Mouse (Mus musculus) left cerebral cortex, postnatal 14 days (tissue): ENCODE data around the gene Ceacam3. TPM values are rescaled to one million over a fixed set of nuclear protein-coding genes. Genes with fewer than 3 reads are reported as not detected.
"Not testable (repeated sequence)": the region's sequence is repeated elsewhere in the genome, so short reads cannot be mapped to it uniquely, and the experiment has no call there.

ENCODE experiments used
- DNase-seq, 2 experiments: peaks; one replicate each; pipeline ENCODE4 v3.0.0; 2021 to 2022; ENCODE audit warnings: low spot score in 2 of 2, mixed read lengths in 1 of 2
- intact Hi-C: fragments of 180-260 bp; cut with DNase I; formaldehyde crosslinking; loops from one replicate; pipeline ENCODE4 v1.15.1; 2025
- long read RNA-seq, 2 experiments: library from polyadenylated mRNA; stranded (forward); transcript quantifications; one replicate each; pipeline ENCODE4 v2.0.0; 2021
- total RNA-seq, 2 experiments: library from RNA; stranded (reverse); gene quantifications; 2 replicates each; pipeline ENCODE4 v1.2.3; 2021

The Ceacam3 gene
- not detected for total RNA-seq
- long read RNA-seq, experiment 1 = 0 reads
- long read RNA-seq, experiment 2 = 0 reads

GRCm38 (mm10) chr7:17149931-17150330, at the start of gene Ceacam3:
Gene Ceacam3 (plus strand): TSS chr7:17150282.
- intact Hi-C loops = no loop called here
- no peak for DNase-seq

- DNase-seq, intact Hi-C loops: not testable (repeated sequence)
Measured at GRCm38 (mm10) chr7:17101631-17102030, 48.5 kb upstream of the Ceacam3 start.

- intact Hi-C loops = no loop called here
- no peak for DNase-seq
Measured at GRCm38 (mm10) chr7:17135307-17135706, 14.8 kb upstream of the Ceacam3 start.

GRCm38 (mm10) chr7:17155634-17156033, 5.6 kb downstream of the Ceacam3 start:
- intact Hi-C loops = no loop called here
- peak in 1 of 2 experiments; percentile 3 for DNase-seq

- DNase-seq = no peak
- intact Hi-C loops = no loop called here
Measured at GRCm38 (mm10) chr7:17156885-17157677, 7.0 kb downstream of the Ceacam3 start.

- intact Hi-C loops = no loop called here
Measured at GRCm38 (mm10) chr7:17159011-17159410, 8.9 kb downstream of the Ceacam3 start.

GRCm38 (mm10) chr7:17171827-17172226, 21.7 kb downstream of the Ceacam3 start:
- intact Hi-C loops = no loop called here

More at GRCm38 (mm10) chr7:17159011-17159410, 8.9 kb downstream of the Ceacam3 start:
- DNase-seq = no peak

GRCm38 (mm10) chr7:17203177-17203576, 53.1 kb downstream of the Ceacam3 start, which contains the start of gene Psg29:
Gene Psg29 (plus strand): TSS chr7:17203477.
- intact Hi-C loops = no loop called here
- DNase-seq = no peak

More at GRCm38 (mm10) chr7:17171827-17172226, 21.7 kb downstream of the Ceacam3 start:
- no peak for DNase-seq

GRCm38 (mm10) chr7:17205530-17206184, 55.6 kb downstream of the Ceacam3 start:
- intact Hi-C loops = no loop called here
- DNase-seq = no peak

Other genes starting within 250 kb of the Ceacam3 start
- gene Ptgir, start 243.8 kb upstream of the Ceacam3 start, total RNA-seq = under 1 TPM in 1 of 2 experiments, not detected in 1; 0.11 TPM
- 1,000 to 10,000 TPM; 2,088 to 2,136 TPM for gene Calm3, start 226.2 kb upstream of the Ceacam3 start, total RNA-seq
- 100 to 1,000 TPM; 215 to 249 TPM for gene Pnmal2, start 205.6 kb upstream of the Ceacam3 start, total RNA-seq
- 10 to 100 TPM; 85.4 to 91.6 TPM for gene Pnmal1, start 190.6 kb upstream of the Ceacam3 start, total RNA-seq
- gene Gm42372, start 167.2 kb upstream of the Ceacam3 start, total RNA-seq = 10 to 100 TPM; 59.2 to 61.7 TPM
- gene Ccdc8, start 157.6 kb upstream of the Ceacam3 start, total RNA-seq = 1 to 10 TPM; 3.0 TPM
- 100 to 1,000 TPM; 182 to 185 TPM for gene Ppp5c, start 122.4 kb upstream of the Ceacam3 start, total RNA-seq
- gene Hif3a, start 87.9 kb upstream of the Ceacam3 start, total RNA-seq = 10 to 100 TPM in 1 of 2 experiments, 1 to 10 TPM in 1; 8.3 to 16.0 TPM
- 1 to 10 TPM; 3.8 to 4.2 TPM for gene Psg16, start 76.2 kb upstream of the Ceacam3 start, total RNA-seq
- not detected for gene Psg29, start 53.2 kb downstream of the Ceacam3 start, total RNA-seq